Mouse (Mus musculus): ENCODE results near the gene Zcchc14.

DNA sequence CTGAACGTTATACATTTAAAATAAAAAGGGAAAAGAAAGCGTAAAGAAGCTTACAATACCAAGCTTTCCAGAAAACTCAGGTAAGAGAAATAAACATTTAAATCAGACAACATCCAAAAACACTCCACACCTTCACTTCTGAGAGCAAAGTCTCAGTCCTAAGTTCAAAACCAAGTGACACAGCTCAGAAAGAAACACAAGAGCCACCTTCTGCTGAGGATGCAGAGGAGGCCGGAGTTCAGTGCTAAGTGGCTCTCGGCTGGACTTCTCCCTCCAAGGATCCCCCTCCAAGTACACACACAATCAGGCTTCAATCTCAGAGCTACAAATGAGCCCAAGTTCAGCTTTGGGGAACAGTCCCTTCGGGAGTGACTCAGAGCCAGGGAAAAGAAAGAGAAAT lies 3.3 kb downstream of the Zcchc14 start:
- TF ChIP-seq POLR2A (IDR thresholded peaks at IDR 0.05; ENCODE audit: control insufficient read depth, low read depth, low read length), result no peak
- no peak for TF ChIP-seq CTCF (IDR thresholded peaks at IDR 0.05; ENCODE audit: control insufficient read depth, insufficient read depth, insufficient replicate concordance, low read depth, low read length)

Measured in testis, adult 2 months (tissue).